Mouse (Mus musculus): ENCODE data around the gene Il31ra.
A peak's percentile ranks its signal among the peaks of the same experiment; 100 is the strongest.

Il31ra gene

GRCm38 (mm10) chr13:112560554-112561138 is 33.5 kb downstream of the Il31ra start:
- no peak for DNase-seq (ENCODE audit: low spot score)

GRCm38 (mm10) chr13:112556501-112556900 is 37.7 kb downstream of the Il31ra start:
- no peak for DNase-seq (ENCODE audit: low spot score)

GRCm38 (mm10) chr13:112553304-112553703 is 40.9 kb downstream of the Il31ra start:
- DNase-seq (ENCODE audit: low spot score): no peak

GRCm38 (mm10) chr13:112551641-112552548 is 42.3 kb downstream of the Il31ra start:
- no peak for DNase-seq (ENCODE audit: low spot score)

GRCm38 (mm10) chr13:112541223-112541975 is 52.8 kb downstream of the Il31ra start:
- DNase-seq (ENCODE audit: low spot score): peak; percentile 49

GRCm38 (mm10) chr13:112540616-112541015 is 53.5 kb downstream of the Il31ra start:
- DNase-seq (ENCODE audit: low spot score): peak; percentile 30

- DNase-seq (ENCODE audit: low spot score): no peak
Measured at GRCm38 (mm10) chr13:112537065-112537464, 57.1 kb downstream of the Il31ra start.

- no peak for DNase-seq (ENCODE audit: low spot score)
Measured at GRCm38 (mm10) chr13:112536611-112537010, 57.5 kb downstream of the Il31ra start.

- DNase-seq (ENCODE audit: low spot score): peak; percentile 31
Measured at GRCm38 (mm10) chr13:112533556-112533955, 60.6 kb downstream of the Il31ra start.

- DNase-seq (ENCODE audit: low spot score): no peak
Measured at GRCm38 (mm10) chr13:112532235-112532634, 61.9 kb downstream of the Il31ra start.

- peak; percentile 94 for DNase-seq (ENCODE audit: low spot score)
Measured at GRCm38 (mm10) chr13:112529893-112530292, 64.3 kb downstream of the Il31ra start.

- DNase-seq (ENCODE audit: low spot score): no peak
Measured at GRCm38 (mm10) chr13:112527186-112527585, 67.0 kb downstream of the Il31ra start.

- DNase-seq (ENCODE audit: low spot score): peak; percentile 14
Measured at GRCm38 (mm10) chr13:112523346-112523970, 70.7 kb downstream of the Il31ra start.

GRCm38 (mm10) chr13:112522896-112523295 is 71.3 kb downstream of the Il31ra start:
- DNase-seq (ENCODE audit: low spot score): no peak

GRCm38 (mm10) chr13:112522261-112522660 is 71.9 kb downstream of the Il31ra start:
- DNase-seq (ENCODE audit: low spot score): no peak

GRCm38 (mm10) chr13:112514546-112514945 is 79.6 kb downstream of the Il31ra start:
- DNase-seq (ENCODE audit: low spot score): no peak

- DNase-seq (ENCODE audit: low spot score): no peak
Measured at GRCm38 (mm10) chr13:112512824-112513223, 81.3 kb downstream of the Il31ra start.

- DNase-seq (ENCODE audit: low spot score): no peak
Measured at GRCm38 (mm10) chr13:112511810-112512209, 82.3 kb downstream of the Il31ra start.

GRCm38 (mm10) chr13:112511261-112511660 is 82.9 kb downstream of the Il31ra start:
- DNase-seq (ENCODE audit: low spot score): no peak

GRCm38 (mm10) chr13:112510437-112511212 is 83.5 kb downstream of the Il31ra start:
- DNase-seq (ENCODE audit: low spot score): no peak

GRCm38 (mm10) chr13:112509465-112509864 is 84.7 kb downstream of the Il31ra start:
- peak; percentile 80 for DNase-seq (ENCODE audit: low spot score)

Measured in adipocyte (in vitro differentiated cells).